Mouse (Mus musculus): ENCODE results near the gene Kcnmb2.

Kcnmb2 gene

GRCm38 (mm10) chr3:31902504-31903330 is at the start of gene Kcnmb2:
Gene Kcnmb2 (plus strand): TSS chr3:31902507.
- CTCF ChIA-PET, result no interaction called here

DNA sequence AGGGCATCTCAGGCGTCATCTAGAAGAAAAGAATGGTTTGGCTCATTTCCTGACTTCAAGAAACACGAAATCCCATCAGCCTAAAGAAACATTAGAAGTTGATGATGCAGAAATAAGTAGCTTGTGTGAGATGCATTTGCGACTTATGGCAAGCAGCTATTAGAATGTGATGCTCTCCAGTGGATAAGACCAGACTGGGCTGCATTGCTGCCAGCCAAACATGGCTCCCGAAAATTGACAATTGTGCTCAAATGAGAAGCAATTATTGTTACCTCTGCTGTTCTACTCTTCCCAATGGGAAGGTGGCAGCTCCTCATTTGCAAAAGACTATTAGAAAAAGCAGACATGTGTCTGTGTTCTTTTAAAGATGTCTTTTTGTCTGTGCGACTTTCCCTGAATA is 38.8 kb upstream of the Kcnmb2 start:
- CTCF ChIA-PET, result no interaction called here

GRCm38 (mm10) chr3:31864070-31864469 is 38.2 kb upstream of the Kcnmb2 start:
- CTCF ChIA-PET, result no interaction called here

DNA sequence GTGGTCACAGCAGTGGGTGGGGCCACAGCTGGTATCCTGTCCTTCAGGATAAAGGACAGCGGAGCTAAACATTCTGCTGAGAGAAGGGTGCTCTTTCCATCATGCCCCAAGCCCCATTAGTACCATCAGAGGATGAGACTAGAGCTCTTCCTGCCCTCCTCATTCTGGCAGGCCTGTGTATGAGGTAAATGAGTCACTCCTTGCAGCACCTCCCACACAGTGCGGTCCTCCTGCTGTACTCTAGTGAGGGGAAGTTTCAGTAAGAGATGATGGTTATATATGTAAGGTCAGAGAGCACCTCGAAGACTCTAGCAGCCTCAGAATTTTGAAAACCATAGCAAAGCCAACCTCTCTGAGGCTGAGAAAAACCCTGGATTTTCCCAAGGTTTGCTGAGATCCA is 30.8 kb upstream of the Kcnmb2 start:
- CTCF ChIA-PET, result no interaction called here

DNA sequence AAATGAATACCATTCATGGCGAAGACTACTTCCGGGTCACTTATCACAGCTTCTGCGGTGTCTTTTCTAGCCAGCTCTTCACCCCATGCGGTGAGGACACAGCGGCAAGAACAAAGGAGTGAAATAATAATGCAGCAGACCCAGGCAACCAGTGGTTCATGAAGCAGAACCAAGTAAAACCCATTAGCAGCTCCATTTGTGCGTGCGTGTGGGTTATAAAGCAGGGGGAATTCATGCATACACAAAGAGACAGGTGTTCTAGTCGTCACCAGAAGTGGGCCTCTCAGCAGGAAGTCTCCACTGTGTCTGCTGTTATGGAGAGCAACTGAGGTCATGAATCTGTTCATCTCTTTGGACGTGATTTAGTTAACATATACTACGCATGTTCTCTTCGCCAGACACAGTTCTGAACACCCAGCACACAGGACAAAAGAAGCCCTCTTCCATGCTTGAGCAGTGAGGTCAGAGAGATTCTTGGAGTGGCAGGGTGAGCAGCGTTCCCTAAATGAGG is 19.6 kb upstream of the Kcnmb2 start:
- CTCF ChIA-PET, result no interaction called here

GRCm38 (mm10) chr3:31892653-31893052 is 9.7 kb upstream of the Kcnmb2 start:
- CTCF ChIA-PET, result no interaction called here

- CTCF ChIA-PET, result no interaction called here
Measured at GRCm38 (mm10) chr3:31903506-31903905, 1.2 kb downstream of the Kcnmb2 start.

- CTCF ChIA-PET, result no interaction called here
Measured at GRCm38 (mm10) chr3:31904156-31904555, 1.8 kb downstream of the Kcnmb2 start.

DNA sequence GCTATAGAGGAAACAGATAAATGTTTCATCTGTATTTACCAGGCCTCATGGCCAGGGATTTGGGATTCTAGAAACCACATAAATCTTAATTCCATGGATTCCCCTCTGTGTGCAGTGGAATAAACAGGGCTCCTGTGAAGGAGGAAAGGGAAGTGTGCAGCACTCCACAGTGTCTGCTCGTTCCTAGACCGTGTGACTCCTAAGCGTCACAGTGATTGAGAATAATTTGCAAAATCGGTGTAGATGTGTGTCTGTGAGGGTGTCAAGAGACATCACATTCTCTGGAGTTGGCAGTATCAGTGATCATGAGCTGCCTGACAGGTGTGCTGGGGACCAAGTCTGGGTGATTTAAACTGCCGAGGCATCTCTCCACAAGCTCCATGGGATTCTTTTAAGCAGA is 8.9 kb downstream of the Kcnmb2 start:
- CTCF ChIA-PET, result no interaction called here

GRCm38 (mm10) chr3:31911690-31912089 is 9.4 kb downstream of the Kcnmb2 start:
- CTCF ChIA-PET, result no interaction called here

GRCm38 (mm10) chr3:31928544-31928943 is 26.2 kb downstream of the Kcnmb2 start:
- CTCF ChIA-PET, result no interaction called here

GRCm38 (mm10) chr3:31934704-31935103 is 32.4 kb downstream of the Kcnmb2 start:
- CTCF ChIA-PET, result no interaction called here

DNA sequence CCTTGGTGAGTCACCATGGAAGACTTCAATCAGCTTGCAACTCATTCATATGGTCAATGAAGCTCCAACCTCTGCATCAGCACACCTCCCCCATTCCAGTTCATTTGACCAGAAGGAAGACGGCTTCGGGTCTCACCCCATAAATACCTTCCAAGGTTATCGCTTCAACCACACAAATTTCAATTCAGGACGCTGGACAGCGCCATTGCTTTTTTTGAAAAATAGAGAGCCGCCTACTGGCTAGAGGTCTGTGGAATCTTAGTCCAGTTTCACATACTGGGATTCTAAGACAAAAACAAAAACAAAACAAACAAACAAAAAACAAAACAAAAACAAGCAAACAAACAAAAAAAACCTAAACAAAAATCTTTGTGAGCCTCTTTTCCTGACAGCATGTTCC is 39.2 kb downstream of the Kcnmb2 start:
- CTCF ChIA-PET, result no interaction called here

- CTCF ChIA-PET, result no interaction called here
Measured at GRCm38 (mm10) chr3:31954213-31954612, 51.9 kb downstream of the Kcnmb2 start.

- CTCF ChIA-PET, result no interaction called here
Measured at GRCm38 (mm10) chr3:31955004-31955403, 52.7 kb downstream of the Kcnmb2 start.

- CTCF ChIA-PET, result no interaction called here
Measured at GRCm38 (mm10) chr3:31959821-31960220, 57.5 kb downstream of the Kcnmb2 start.

GRCm38 (mm10) chr3:31961175-31961574 is 58.9 kb downstream of the Kcnmb2 start:
- CTCF ChIA-PET, result no interaction called here

DNA sequence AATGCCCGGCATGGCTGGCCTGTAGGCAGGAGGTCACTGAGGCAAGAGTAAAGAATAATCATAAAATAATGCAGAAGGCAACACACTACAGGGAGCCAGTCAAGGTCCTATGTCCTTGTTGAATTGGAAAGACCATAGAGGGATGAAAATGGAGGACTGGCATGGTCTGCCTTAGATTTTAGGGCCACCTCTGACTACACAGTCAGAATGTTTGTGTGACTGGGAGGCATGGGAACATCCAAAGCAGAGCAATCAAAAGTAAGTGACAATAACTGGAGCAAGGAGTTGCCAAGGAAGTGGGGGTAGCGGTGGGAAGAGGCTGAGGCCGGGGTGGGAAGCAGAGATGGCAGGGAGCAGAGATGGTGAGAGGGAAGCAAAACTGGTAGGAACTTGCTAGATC is 60.8 kb downstream of the Kcnmb2 start:
- CTCF ChIA-PET, result no interaction called here

DNA sequence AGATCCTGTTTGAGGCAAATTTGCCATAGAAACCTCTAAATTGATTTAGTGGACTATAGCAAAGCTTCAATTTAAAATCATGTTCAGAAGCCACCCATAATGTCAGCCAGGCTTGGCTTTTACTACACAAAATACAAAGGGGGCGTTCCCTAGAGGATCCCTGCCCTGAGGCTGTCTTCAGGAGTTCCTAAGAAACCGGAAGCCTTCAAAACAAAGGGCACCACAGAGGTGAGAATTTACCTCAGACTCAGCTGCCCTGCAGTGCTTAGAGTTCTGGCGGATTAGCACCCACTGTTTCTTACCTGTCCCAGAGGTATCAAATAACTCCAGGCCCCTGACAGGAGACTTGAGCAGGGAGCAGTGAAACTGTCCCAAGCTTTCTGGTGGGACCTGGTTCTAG is 77.4 kb downstream of the Kcnmb2 start:
- CTCF ChIA-PET, result no interaction called here

DNA sequence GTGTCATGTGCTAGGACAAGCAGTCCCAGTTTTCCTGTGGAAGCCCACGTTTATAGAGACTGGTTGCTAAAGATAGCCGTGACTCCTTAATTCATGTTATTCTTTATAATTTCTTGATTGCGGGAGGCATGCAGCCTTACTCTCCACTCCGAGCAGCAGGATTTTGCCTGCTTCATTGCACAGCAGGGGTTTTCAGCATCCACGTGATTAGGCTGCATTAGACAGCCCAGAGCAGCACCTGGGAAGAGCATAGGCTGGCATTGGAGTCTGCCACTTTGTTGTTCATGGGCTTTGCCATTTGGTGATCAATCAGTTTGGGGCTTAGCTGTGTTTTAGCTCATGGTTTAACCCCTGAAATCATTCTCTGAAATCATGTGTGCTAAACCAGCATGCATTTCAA is 80.1 kb downstream of the Kcnmb2 start:
- CTCF ChIA-PET, result no interaction called here

DNA sequence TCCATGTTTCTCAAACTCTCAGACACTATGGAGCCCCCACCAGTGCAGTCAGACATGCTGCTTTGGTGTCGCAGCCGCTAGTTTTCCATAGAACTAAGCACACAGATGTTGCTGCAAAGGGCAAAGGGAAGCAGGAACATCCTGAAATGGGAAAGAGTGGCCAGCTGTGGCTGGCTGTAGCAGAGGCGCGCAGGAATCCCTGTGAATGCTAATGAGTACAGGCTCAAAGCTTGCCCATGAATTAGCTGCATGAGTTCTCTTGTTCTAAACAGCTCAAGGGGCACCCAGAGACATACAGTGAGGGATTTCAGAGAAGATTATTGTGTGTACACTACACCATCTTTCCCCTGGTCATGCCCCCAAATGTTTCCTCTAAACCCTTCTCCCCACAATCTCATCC is 82.8 kb downstream of the Kcnmb2 start:
- CTCF ChIA-PET, result no interaction called here

GRCm38 (mm10) chr3:31991526-31992045 is 89.3 kb downstream of the Kcnmb2 start:
- CTCF ChIA-PET, result no interaction called here

DNA sequence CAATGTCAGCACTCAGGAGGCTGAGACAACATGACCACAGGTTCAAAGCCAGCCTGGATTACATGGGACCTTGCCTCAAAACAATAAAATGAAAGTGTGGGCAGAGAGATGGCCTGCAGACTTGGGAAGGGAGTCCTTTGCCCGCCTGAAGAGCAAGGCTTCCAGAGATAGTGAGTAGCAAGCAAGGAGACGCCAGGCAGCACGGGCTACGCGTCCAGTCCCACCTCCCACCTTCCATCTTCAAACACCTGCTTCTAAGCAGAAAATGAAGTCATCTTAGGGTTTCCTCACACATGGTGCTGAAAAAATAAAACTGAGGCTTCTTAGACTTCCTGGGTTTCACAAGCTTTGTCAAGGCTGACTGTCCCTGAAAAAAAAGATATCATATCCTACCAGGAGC is 109.3 kb downstream of the Kcnmb2 start:
- CTCF ChIA-PET, result no interaction called here

All from spleen, embryonic (tissue).